8 mouse cellular contexts compared by ENCODE assay signal in the genomic region with DNA sequence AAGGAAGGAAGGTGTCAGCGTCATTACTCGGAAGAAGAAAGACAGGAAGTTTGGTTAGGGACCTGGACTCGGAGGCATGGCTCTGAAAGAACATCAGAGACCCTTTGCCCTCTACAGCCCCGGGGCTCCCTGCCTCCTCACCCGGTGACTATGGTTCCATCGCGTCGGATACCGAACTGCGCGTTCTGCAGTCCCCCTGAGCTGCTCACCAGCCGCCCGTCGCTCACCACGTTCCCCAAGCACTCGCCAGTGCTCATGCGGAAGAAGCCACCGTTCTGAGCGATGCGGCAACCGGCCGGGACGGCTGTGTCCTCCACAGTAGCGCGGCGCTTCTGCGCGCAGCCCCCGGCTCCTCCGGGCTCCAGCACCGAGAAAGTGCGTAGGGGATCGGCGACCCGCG. TPM values are rescaled to one million over a fixed set of nuclear protein-coding genes. Genes with fewer than 3 reads are reported as not detected.
A peak's percentile ranks its signal among the peaks of the same experiment; 100 is the strongest.
DNase-seq lines count a peak whose midpoint lies in the region; ATAC-seq and TF ChIP-seq lines count a peak whose summit lies in the region.
"Had no signal": no experiment of that assay in that cellular context is flagged by ENCODE, and none has a peak within 500 bp of the region (broad histone marks: within the 10 kb centered on the region; RNA-seq: fewer than 3 reads in every experiment).

No protein-coding gene starts in this region.

- H3K4me2 ChIP-seq in hindbrain, embryonic 12.5 days (replicated peaks) = peak overlapping the region; percentile 99
- peak overlapping the region; percentile 95 for H3K4me2 ChIP-seq in liver, embryonic 12.5 days
- H3K4me2 ChIP-seq in neural tube, embryonic 13.5 days = peak overlapping the region; percentile 95

- H3K27me3 ChIP-seq in hindbrain, embryonic 12.5 days = peaks cover 8% of the 10 kb centered on the region; the same call in 1 of the 2 replicates
- H3K27me3 ChIP-seq in liver, embryonic 12.5 days (replicated peaks) = no peaks in the 10 kb centered on the region
- H3K27me3 ChIP-seq in neural tube, embryonic 13.5 days = peaks cover 11% of the 10 kb centered on the region

- peak overlapping the region; percentile 41; the same call in 1 of the 2 replicates for H3K27ac ChIP-seq in cortical plate, adult 2 months (ENCODE audit: insufficient read depth, low read length)
- H3K27ac ChIP-seq in hindbrain, embryonic 12.5 days = no peak overlapping the region
- H3K27ac ChIP-seq in liver, embryonic 12.5 days = peak overlapping the region; percentile 54; the same call in 1 of the 2 replicates
- H3K27ac ChIP-seq in neural tube, embryonic 13.5 days (replicated peaks) = no peak overlapping the region

- no peak for TF ChIP-seq CTCF in cortical plate, adult 2 months (IDR thresholded peaks at IDR 0.05; ENCODE audit: extremely low read depth, insufficient read depth, low read length)

- H3K36me3 ChIP-seq in hindbrain, embryonic 12.5 days = peaks cover 8% of the 10 kb centered on the region; the same call in 1 of the 2 replicates
- peaks cover 37% of the 10 kb centered on the region for H3K36me3 ChIP-seq in liver, embryonic 12.5 days
- peaks cover 17% of the 10 kb centered on the region for H3K36me3 ChIP-seq in neural tube, embryonic 13.5 days

- H3K9me3 ChIP-seq in hindbrain, embryonic 12.5 days (replicated peaks) = no peaks in the 10 kb centered on the region
- H3K9me3 ChIP-seq in liver, embryonic 12.5 days (replicated peaks) = no peaks in the 10 kb centered on the region
- no peaks in the 10 kb centered on the region for H3K9me3 ChIP-seq in neural tube, embryonic 13.5 days

- ATAC-seq in hindbrain, embryonic 12.5 days (ENCODE audit: low FRiP score) = peak; percentile 66
- peak; percentile 41 for ATAC-seq in liver, embryonic 12.5 days
- peak; percentile 58 for ATAC-seq in neural tube, embryonic 13.5 days (ENCODE audit: low read depth)

- peak; percentile 13 for DNase-seq in urinary bladder, postnatal 25 days (ENCODE audit: low spot score)
- no peak for DNase-seq in urinary bladder, postnatal 14 days (ENCODE audit: low spot score)
- DNase-seq in left cerebral cortex, postnatal 14 days (ENCODE audit: low spot score in 2 of 2) = no peak

- no peaks in the 10 kb centered on the region; the same call in 1 of the 2 replicates for H3K4me1 ChIP-seq in cortical plate, adult 2 months (ENCODE audit: control insufficient read depth, insufficient read depth, low read length)
- H3K4me1 ChIP-seq in hindbrain, embryonic 12.5 days = peaks cover 7% of the 10 kb centered on the region
- peaks cover 20% of the 10 kb centered on the region for H3K4me1 ChIP-seq in liver, embryonic 12.5 days
- peaks cover 15% of the 10 kb centered on the region for H3K4me1 ChIP-seq in neural tube, embryonic 13.5 days (replicated peaks)

- peak overlapping the region; percentile 69 for H3K9ac ChIP-seq in hindbrain, embryonic 12.5 days
- H3K9ac ChIP-seq in liver, embryonic 12.5 days = peak overlapping the region; percentile 75
- H3K9ac ChIP-seq in neural tube, embryonic 13.5 days = peak overlapping the region; percentile 75

- peak overlapping the region; percentile 88 for H3K4me3 ChIP-seq in cortical plate, adult 2 months (ENCODE audit: insufficient read depth, low read length)
- peak overlapping the region; percentile 83 for H3K4me3 ChIP-seq in hindbrain, embryonic 12.5 days
- peak overlapping the region; percentile 88 for H3K4me3 ChIP-seq in liver, embryonic 12.5 days
- peak overlapping the region; percentile 81 for H3K4me3 ChIP-seq in neural tube, embryonic 13.5 days

- TF ChIP-seq POLR2A in cortical plate, adult 2 months (IDR thresholded peaks at IDR 0.05; ENCODE audit: extremely low read depth, insufficient read depth, low read length) = no peak

- intact Hi-C loops in left cerebral cortex, postnatal 14 days (cut with DNase I) = loop anchor here (2.0 to 5.0 kb wide), 3 partner anchors 42 to 264 kb away; a partner anchor contains a TSS

- 2% methylated on average over 36 of the region's 36 CpGs for WGBS in hindbrain, embryonic 12.5 days
- WGBS in liver, embryonic 12.5 days (ENCODE audit: insufficient replicate concordance) = 1% methylated on average over 36 of the region's 36 CpGs
- 2% methylated on average over 36 of the region's 36 CpGs for WGBS in neural tube, embryonic 13.5 days

RNA-seq across cellular contexts. Expression of a gene that starts 0.6 kb away (rescaled TPM):
- polyA plus RNA-seq in cortical plate, adult 2 months (2012; rRNA removed) = 17.4 and 19.4 TPM in 2 replicates
- polyA plus RNA-seq in hindbrain, embryonic 12.5 days (2016; fragmentation: Nextera tagmentation; extraction: Ambion mirVana) = 12.9 and 14.1 TPM in 2 replicates
- polyA plus RNA-seq in liver, embryonic 12.5 days (2016; fragmentation: Nextera tagmentation; extraction: Ambion mirVana) = 19.3 and 19.4 TPM in 2 replicates
- polyA plus RNA-seq in neural tube, embryonic 13.5 days (2015; fragmentation: Nextera tagmentation; extraction: Ambion mirVana) = 11.0 and 11.9 TPM in 2 replicates
- total RNA-seq in left cerebral cortex, postnatal 14 days (2021) = 1 to 10 TPM; 7.4 to 10.0 TPM

RNA-seq across cellular contexts. Expression of a gene that starts 18.9 kb away (rescaled TPM):
- 8.6 and 9.3 TPM in 2 replicates for polyA plus RNA-seq in cortical plate, adult 2 months (2012; rRNA removed)
- 5.8 and 6.3 TPM in 2 replicates for polyA plus RNA-seq in hindbrain, embryonic 12.5 days (2016; fragmentation: Nextera tagmentation; extraction: Ambion mirVana)
- 0.43 and 0.57 TPM in 2 replicates for polyA plus RNA-seq in liver, embryonic 12.5 days (2016; fragmentation: Nextera tagmentation; extraction: Ambion mirVana)
- 9.9 and 10.9 TPM in 2 replicates for polyA plus RNA-seq in neural tube, embryonic 13.5 days (2015; fragmentation: Nextera tagmentation; extraction: Ambion mirVana)
- total RNA-seq in left cerebral cortex, postnatal 14 days (2021) = 10 to 100 TPM in 1 of 2 experiments, 1 to 10 TPM in 1; 8.8 to 11.3 TPM

RNA-seq across cellular contexts. Expression of a gene that starts 30.2 kb away (rescaled TPM):
- polyA plus RNA-seq in cortical plate, adult 2 months (2012; rRNA removed) = 52.7 and 58.7 TPM in 2 replicates
- 29.9 and 32.7 TPM in 2 replicates for polyA plus RNA-seq in hindbrain, embryonic 12.5 days (2016; fragmentation: Nextera tagmentation; extraction: Ambion mirVana)
- 17.3 and 18.5 TPM in 2 replicates for polyA plus RNA-seq in liver, embryonic 12.5 days (2016; fragmentation: Nextera tagmentation; extraction: Ambion mirVana)
- polyA plus RNA-seq in neural tube, embryonic 13.5 days (2015; fragmentation: Nextera tagmentation; extraction: Ambion mirVana) = 35.2 and 36.6 TPM in 2 replicates
- 10 to 100 TPM; 26.9 to 29.7 TPM for total RNA-seq in left cerebral cortex, postnatal 14 days (2021)

RNA-seq across cellular contexts. Expression of a gene that starts 52.6 kb away (rescaled TPM):
- polyA plus RNA-seq in cortical plate, adult 2 months (2012; rRNA removed) = 10.0 and 10.9 TPM in 2 replicates
- 9.5 and 11.6 TPM in 2 replicates for polyA plus RNA-seq in hindbrain, embryonic 12.5 days (2016; fragmentation: Nextera tagmentation; extraction: Ambion mirVana)
- polyA plus RNA-seq in liver, embryonic 12.5 days (2016; fragmentation: Nextera tagmentation; extraction: Ambion mirVana) = 16.1 and 16.5 TPM in 2 replicates
- 5.5 and 8.8 TPM in 2 replicates for polyA plus RNA-seq in neural tube, embryonic 13.5 days (2015; fragmentation: Nextera tagmentation; extraction: Ambion mirVana)
- total RNA-seq in left cerebral cortex, postnatal 14 days (2021) = 1 to 10 TPM; 3.7 to 4.2 TPM

RNA-seq across cellular contexts. Expression of a gene that starts 56.3 kb away (rescaled TPM):
- polyA plus RNA-seq in cortical plate, adult 2 months (2012; rRNA removed) = 12.2 and 15.4 TPM in 2 replicates
- 1.1 and 1.4 TPM in 2 replicates for polyA plus RNA-seq in hindbrain, embryonic 12.5 days (2016; fragmentation: Nextera tagmentation; extraction: Ambion mirVana)
- polyA plus RNA-seq in liver, embryonic 12.5 days (2016; fragmentation: Nextera tagmentation; extraction: Ambion mirVana) = not detected in 2 replicates
- 0.54 and 0.63 TPM in 2 replicates for polyA plus RNA-seq in neural tube, embryonic 13.5 days (2015; fragmentation: Nextera tagmentation; extraction: Ambion mirVana)
- 1 to 10 TPM; 1.2 to 1.5 TPM for total RNA-seq in left cerebral cortex, postnatal 14 days (2021)
- polyA plus RNA-seq: large intestine, adult 2 months had no signal

Comparison
In these comparisons a context has a peak if more than half of its experiments do, and no peak if none do; other contexts are left out.
1. H3K27ac ChIP-seq: peak in cortical plate, adult 2 months (single experiment) and liver, embryonic 12.5 days (single experiment); none in hindbrain, embryonic 12.5 days (single experiment) and neural tube, embryonic 13.5 days (single experiment).
2. Peak in every context shown above with its lines, with median percentiles within 50 percentile points of each other: H3K4me3 ChIP-seq, ATAC-seq, H3K4me2 ChIP-seq and H3K9ac ChIP-seq.